Comparison of ENCODE assay signal across 17 mouse cellular contexts in the genomic region with DNA sequence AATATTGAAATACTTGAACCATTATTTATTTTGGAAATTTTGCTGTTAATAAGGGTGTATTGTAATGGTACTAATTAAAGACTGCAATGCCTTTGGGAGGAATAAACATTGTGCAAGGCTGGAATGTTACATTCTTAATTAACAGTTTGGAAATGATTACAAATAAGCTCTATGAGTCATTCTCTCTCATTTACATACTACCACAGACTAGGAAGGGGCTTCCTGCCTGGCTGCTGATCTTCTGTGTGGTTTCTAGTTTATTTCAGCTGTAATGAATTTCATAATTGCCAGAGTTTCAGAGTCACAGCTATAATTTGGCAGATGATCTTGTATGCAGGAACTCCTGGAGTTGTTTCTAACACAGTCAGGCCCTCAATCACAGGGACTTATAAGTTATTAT.
"Had no signal": no experiment of that assay in that cellular context is flagged by ENCODE, and none has a peak within 500 bp of the region (broad histone marks: within the 10 kb centered on the region; RNA-seq: fewer than 3 reads in every experiment).

No protein-coding gene starts in this region.

- H3K4me3 ChIP-seq: layer of hippocampus, adult 2 months; left cerebral cortex, adult 2 months; limb, embryonic 10.5 days; liver, embryonic 15.5 days; midbrain, embryonic 10.5 days; midbrain, embryonic 15.5 days had no signal

- H3K9ac ChIP-seq: liver, embryonic 15.5 days; lung, embryonic 14.5 days; midbrain, embryonic 15.5 days had no signal

- H3K27me3 ChIP-seq: liver, embryonic 15.5 days; midbrain, embryonic 15.5 days had no signal

- DNase-seq: kidney, postnatal 10 days; kidney, postnatal 4 days; lung, embryonic 14.5 days; lung, postnatal 10 days; lung, postnatal 4 days; retina, postnatal 1 day; right cerebral cortex, postnatal 4 days; spleen, adult 18-20 months; thymus, adult 18-20 months; thymus, postnatal 14 days had no signal

- H3K4me1 ChIP-seq: limb, embryonic 10.5 days; liver, embryonic 15.5 days; midbrain, embryonic 10.5 days; midbrain, embryonic 15.5 days had no signal

- H3K9me3 ChIP-seq: limb, embryonic 10.5 days; midbrain, embryonic 10.5 days; midbrain, embryonic 15.5 days had no signal

- H3K4me2 ChIP-seq: liver, embryonic 11.5 days; liver, embryonic 15.5 days; lung, embryonic 14.5 days; midbrain, embryonic 15.5 days had no signal

- ATAC-seq: midbrain, embryonic 15.5 days had no signal

- H3K36me3 ChIP-seq: limb, embryonic 10.5 days; liver, embryonic 15.5 days; midbrain, embryonic 10.5 days; midbrain, embryonic 15.5 days had no signal

- H3K27ac ChIP-seq: layer of hippocampus, adult 2 months; left cerebral cortex, adult 2 months; limb, embryonic 10.5 days; liver, embryonic 15.5 days; midbrain, embryonic 10.5 days; midbrain, embryonic 15.5 days had no signal
